Mouse (Mus musculus) thymus, postnatal 25 days (tissue): Measurements from ENCODE around the gene Tyro3.

ENCODE experiments used
- DNase-seq: peaks from one replicate; pipeline ENCODE4 v3.0.0; 2022

The Tyro3 gene

DNA sequence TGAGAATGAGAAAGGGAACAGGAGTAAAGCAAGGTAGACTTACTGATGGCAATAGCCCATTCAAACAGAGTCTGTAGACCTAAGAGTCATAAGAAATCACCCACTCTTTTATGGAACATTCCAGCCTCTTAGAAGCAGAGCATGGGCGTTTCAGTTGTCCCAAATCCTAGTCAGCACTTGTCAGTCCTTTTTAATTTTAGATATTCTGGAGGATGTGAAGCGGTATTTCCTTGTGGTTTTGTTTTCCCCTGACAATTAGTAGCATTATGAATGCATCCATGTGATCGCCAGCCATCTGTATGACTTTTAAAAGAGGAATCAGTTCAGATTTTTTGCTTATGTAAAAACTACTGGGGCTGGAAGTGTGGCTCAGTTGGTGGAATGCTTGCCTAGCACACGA is 67.0 kb downstream of the Tyro3 start:
- no peak for DNase-seq
